Comparison of ENCODE assay signal across 9 mouse cellular contexts in the genomic region with DNA sequence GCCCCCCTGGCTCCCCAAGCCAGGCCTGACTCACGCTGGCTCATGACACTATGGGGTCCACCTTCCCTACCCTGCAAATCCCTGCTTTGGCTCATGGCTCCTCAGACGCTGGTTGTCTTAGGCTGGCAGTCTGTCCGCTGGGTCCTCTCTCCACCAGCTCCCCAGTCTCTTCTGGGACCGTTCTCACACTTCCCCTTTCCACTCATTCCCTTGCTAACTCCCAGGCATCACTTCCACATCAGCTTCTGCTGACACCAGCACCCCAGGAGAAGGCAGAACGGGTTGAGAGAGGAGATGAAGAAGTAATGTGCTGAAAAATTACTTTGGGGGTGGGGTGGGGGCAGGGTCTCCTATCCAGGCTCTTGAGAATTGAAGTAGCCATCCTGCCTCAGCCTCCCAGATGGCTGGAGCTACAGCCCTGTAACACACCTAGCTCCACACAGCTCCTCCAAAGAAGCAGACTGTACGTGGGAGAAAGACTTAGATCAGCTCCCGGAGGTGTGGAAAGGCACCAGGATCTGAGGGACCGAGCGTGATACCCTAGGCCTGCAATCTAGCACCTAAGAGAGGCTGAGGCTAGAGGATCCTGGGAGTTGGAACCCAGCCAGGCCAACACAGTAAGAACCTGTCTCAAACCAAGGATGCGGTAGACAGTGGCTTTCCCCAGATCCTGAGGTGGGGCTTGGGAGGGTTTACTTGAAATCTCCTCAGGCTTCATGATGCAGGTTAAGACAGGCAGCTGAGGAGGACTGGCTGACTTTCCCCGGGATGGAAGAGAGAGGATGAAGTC. TPM values are rescaled to one million over a fixed set of nuclear protein-coding genes. Genes with fewer than 3 reads are reported as not detected.
DNase-seq lines count a peak whose midpoint lies in the region; ATAC-seq and TF ChIP-seq lines count a peak whose summit lies in the region.
"Had no signal": no experiment of that assay in that cellular context is flagged by ENCODE, and none has a peak within 500 bp of the region (broad histone marks: within the 10 kb centered on the region; RNA-seq: fewer than 3 reads in every experiment).

No protein-coding gene starts in this region.

- no peak overlapping the region for H3K4me3 ChIP-seq in heart, embryonic 16.5 days (ENCODE audit: low read length)
- H3K4me3 ChIP-seq in heart, embryonic 10.5 days = no peak overlapping the region
- 0 out of 2 replicates have a peak overlapping the region, but pooled peaks have one; percentile 13 for H3K4me3 ChIP-seq in embryonic facial prominence, embryonic 10.5 days
- peak overlapping the region; percentile 39 for H3K4me3 ChIP-seq in small intestine, adult 2 months (ENCODE audit: low read depth, low read length)

- DNase-seq in heart, embryonic 10.5 days (ENCODE audit: low spot score) = no peak
- peak; percentile 76 for DNase-seq in right cerebral cortex, adult 18-20 months
- DNase-seq in right cerebral cortex, postnatal 4 days = no peak
- DNase-seq in embryonic facial prominence, embryonic 10.5 days (ENCODE audit: low spot score) = no peak
- no peak for DNase-seq in cerebellum, adult 11-12 months
- DNase-seq in adrenal gland, adult 8-10 months = no peak

- TF ChIP-seq CTCF in small intestine, adult 2 months (IDR thresholded peaks at IDR 0.05; ENCODE audit: extremely low read depth, insufficient read length, insufficient replicate concordance, low read depth, low read length) = no peak

- no peaks in the 10 kb centered on the region for H3K27me3 ChIP-seq in heart, embryonic 16.5 days (ENCODE audit: control insufficient read depth, insufficient read depth, low read length)
- peaks cover 15% of the 10 kb centered on the region; the same call in 1 of the 2 replicates for H3K27me3 ChIP-seq in heart, embryonic 10.5 days (ENCODE audit: insufficient read depth, poor library complexity, severe bottlenecking)
- no peaks in the 10 kb centered on the region for H3K27me3 ChIP-seq in embryonic facial prominence, embryonic 10.5 days (replicated peaks; ENCODE audit: low read depth, poor library complexity, severe bottlenecking)
- no peaks in the 10 kb centered on the region for H3K27me3 ChIP-seq in small intestine, adult 2 months (ENCODE audit: control insufficient read depth, insufficient read depth, low read length)

- no peak overlapping the region for H3K9ac ChIP-seq in heart, embryonic 16.5 days (ENCODE audit: low read length)
- H3K9ac ChIP-seq: liver, embryonic 14.5 days had no signal

- H3K4me2 ChIP-seq in heart, embryonic 16.5 days (ENCODE audit: low read depth, low read length) = no peak overlapping the region

- no peaks in the 10 kb centered on the region for H3K9me3 ChIP-seq in heart, embryonic 16.5 days (replicated peaks; ENCODE audit: control insufficient read depth, low read length)
- H3K9me3 ChIP-seq in heart, embryonic 10.5 days = no peaks in the 10 kb centered on the region
- H3K9me3 ChIP-seq in embryonic facial prominence, embryonic 10.5 days = no peaks in the 10 kb centered on the region

- no peak for ATAC-seq in heart, embryonic 16.5 days (replicated peaks; ENCODE audit: extremely low read depth, insufficient read depth, low FRiP score)

- H3K27ac ChIP-seq in heart, embryonic 16.5 days (ENCODE audit: low read length) = peak overlapping the region; percentile 42; the same call in 1 of the 2 replicates
- no peak overlapping the region for H3K27ac ChIP-seq in heart, embryonic 10.5 days
- H3K27ac ChIP-seq in embryonic facial prominence, embryonic 10.5 days (replicated peaks) = no peak overlapping the region
- peak overlapping the region; percentile 79 for H3K27ac ChIP-seq in small intestine, adult 2 months (ENCODE audit: insufficient read depth, low read depth, low read length)
- H3K27ac ChIP-seq: liver, embryonic 14.5 days had no signal

- no peak for TF ChIP-seq POLR2A in small intestine, adult 2 months (IDR thresholded peaks at IDR 0.05; ENCODE audit: low read depth, low read length)

- H3K4me1 ChIP-seq in heart, embryonic 16.5 days (ENCODE audit: control insufficient read depth, insufficient read depth, low read length) = no peaks in the 10 kb centered on the region; the same call in 1 of the 2 replicates
- H3K4me1 ChIP-seq in heart, embryonic 10.5 days = no peaks in the 10 kb centered on the region
- H3K4me1 ChIP-seq in embryonic facial prominence, embryonic 10.5 days = peaks cover 3% of the 10 kb centered on the region; the same call in 1 of the 2 replicates
- H3K4me1 ChIP-seq in small intestine, adult 2 months (ENCODE audit: control insufficient read depth, insufficient read depth, insufficient read length, low read length) = peaks cover 18% of the 10 kb centered on the region

- H3K36me3 ChIP-seq in heart, embryonic 16.5 days (ENCODE audit: control insufficient read depth, insufficient read depth) = no peaks in the 10 kb centered on the region
- H3K36me3 ChIP-seq in heart, embryonic 10.5 days = no peaks in the 10 kb centered on the region
- no peaks in the 10 kb centered on the region for H3K36me3 ChIP-seq in embryonic facial prominence, embryonic 10.5 days (replicated peaks)
- no peaks in the 10 kb centered on the region for H3K36me3 ChIP-seq in small intestine, adult 2 months (ENCODE audit: control insufficient read depth, insufficient read depth, low read length)

- WGBS in heart, embryonic 16.5 days = 54% methylated on average over 11 of the region's 11 CpGs
- WGBS in heart, embryonic 10.5 days = 64% methylated on average over 11 of the region's 11 CpGs
- WGBS in embryonic facial prominence, embryonic 10.5 days = 77% methylated on average over 11 of the region's 11 CpGs
- whole genome bisulfite sequencing in small intestine, adult 2 months = 73% methylated on average over 11 of the region's 11 CpGs

RNA-seq across cellular contexts. Expression of gene Aif1, which starts 3.2 kb away (rescaled TPM):
- 6.0 and 10.9 TPM in 2 replicates for polyA plus RNA-seq in heart, embryonic 16.5 days (2015; fragmentation: Nextera tagmentation; extraction: Ambion mirVana)
- 0.85 and 2.1 TPM in 2 replicates for polyA plus RNA-seq in heart, embryonic 10.5 days (2016; fragmentation: Nextera tagmentation; extraction: Ambion mirVana)
- polyA plus RNA-seq in embryonic facial prominence, embryonic 10.5 days (2016; fragmentation: Nextera tagmentation; extraction: Ambion mirVana) = 2.9 and 3.9 TPM in 2 replicates
- polyA plus RNA-seq in small intestine, adult 2 months (2012; rRNA removed) = 0.36 and 1.6 TPM in 2 replicates
- 10 to 100 TPM in 2 of 4 experiments, 1 to 10 TPM in 2; 5.5 to 14.5 (median 10.5) TPM for total RNA-seq in adrenal gland, adult 8-10 months (2022)

RNA-seq across cellular contexts. Expression of gene Prrc2a, which starts 7.9 kb away (rescaled TPM):
- polyA plus RNA-seq in heart, embryonic 16.5 days (2015; fragmentation: Nextera tagmentation; extraction: Ambion mirVana) = 103 and 113 TPM in 2 replicates
- polyA plus RNA-seq in heart, embryonic 10.5 days (2016; fragmentation: Nextera tagmentation; extraction: Ambion mirVana) = 137 and 161 TPM in 2 replicates
- 203 and 205 TPM in 2 replicates for polyA plus RNA-seq in embryonic facial prominence, embryonic 10.5 days (2016; fragmentation: Nextera tagmentation; extraction: Ambion mirVana)
- 177 and 352 TPM in 2 replicates for polyA plus RNA-seq in small intestine, adult 2 months (2012; rRNA removed)
- 100 to 1,000 TPM; 241 to 340 (median 274) TPM for total RNA-seq in adrenal gland, adult 8-10 months (2022)

RNA-seq across cellular contexts. Expression of gene Lst1, which starts 15.6 kb away (rescaled TPM):
- 7.9 and 8.2 TPM in 2 replicates for polyA plus RNA-seq in heart, embryonic 16.5 days (2015; fragmentation: Nextera tagmentation; extraction: Ambion mirVana)
- polyA plus RNA-seq in heart, embryonic 10.5 days (2016; fragmentation: Nextera tagmentation; extraction: Ambion mirVana) = 1.5 and 2.2 TPM in 2 replicates
- 2.6 and 6.9 TPM in 2 replicates for polyA plus RNA-seq in embryonic facial prominence, embryonic 10.5 days (2016; fragmentation: Nextera tagmentation; extraction: Ambion mirVana)
- 11.5 and 18.8 TPM in 2 replicates for polyA plus RNA-seq in small intestine, adult 2 months (2012; rRNA removed)
- total RNA-seq in adrenal gland, adult 8-10 months (2022) = 10 to 100 TPM in 1 of 4 experiments, 1 to 10 TPM in 3; 4.7 to 11.3 (median 8.2) TPM

RNA-seq across cellular contexts. Expression of gene Ltb, which starts 21.6 kb away (rescaled TPM):
- polyA plus RNA-seq in heart, embryonic 16.5 days (2015; fragmentation: Nextera tagmentation; extraction: Ambion mirVana) = 3.5 and 6.4 TPM in 2 replicates
- 0.15 TPM in 1 of 2 replicates, not detected in the other for polyA plus RNA-seq in heart, embryonic 10.5 days (2016; fragmentation: Nextera tagmentation; extraction: Ambion mirVana)
- 0.16 and 0.34 TPM in 2 replicates for polyA plus RNA-seq in embryonic facial prominence, embryonic 10.5 days (2016; fragmentation: Nextera tagmentation; extraction: Ambion mirVana)
- 26.2 and 32.9 TPM in 2 replicates for polyA plus RNA-seq in small intestine, adult 2 months (2012; rRNA removed)
- total RNA-seq in adrenal gland, adult 8-10 months (2022) = 10 to 100 TPM in 1 of 4 experiments, 1 to 10 TPM in 3; 1.3 to 10.3 (median 4.5) TPM

RNA-seq across cellular contexts. Expression of gene Tnf, which starts 29.2 kb away (rescaled TPM):
- 0.20 and 0.33 TPM in 2 replicates for polyA plus RNA-seq in heart, embryonic 16.5 days (2015; fragmentation: Nextera tagmentation; extraction: Ambion mirVana)
- polyA plus RNA-seq in heart, embryonic 10.5 days (2016; fragmentation: Nextera tagmentation; extraction: Ambion mirVana) = 0.15 TPM in 1 of 2 replicates, not detected in the other
- polyA plus RNA-seq in embryonic facial prominence, embryonic 10.5 days (2016; fragmentation: Nextera tagmentation; extraction: Ambion mirVana) = not detected in 2 replicates
- 0.94 and 1.8 TPM in 2 replicates for polyA plus RNA-seq in small intestine, adult 2 months (2012; rRNA removed)
- total RNA-seq in adrenal gland, adult 8-10 months (2022) = 1 to 10 TPM in 2 of 4 experiments, under 1 TPM in 2; 0.56 to 2.2 (median 0.89) TPM

Comparison
In these comparisons a context has a peak if more than half of its experiments do, and no peak if none do; other contexts are left out.
1. H3K27ac ChIP-seq: peak in heart, embryonic 16.5 days (single experiment) and small intestine, adult 2 months (single experiment); none in heart, embryonic 10.5 days (single experiment) and embryonic facial prominence, embryonic 10.5 days (single experiment).
2. H3K4me3 ChIP-seq: peak in embryonic facial prominence, embryonic 10.5 days (single experiment) and small intestine, adult 2 months (single experiment); none in heart, embryonic 16.5 days (single experiment) and heart, embryonic 10.5 days (single experiment).